Mouse (Mus musculus): ENCODE data around the gene Olfr828. TPM values are rescaled to one million over a fixed set of nuclear protein-coding genes. Genes with fewer than 3 reads are reported as not detected.

Olfr828 gene
- not detected for total RNA-seq (2023)

GRCm38 (mm10) chr9:18819426-18819825 is at the start of gene Olfr828:
Olfr828 (minus strand) TSS chr9:18819526.

GRCm38 (mm10) chr9:18854633-18855032 is 35.3 kb upstream of the Olfr828 start, which contains the start of gene Olfr829:
Olfr829 (plus strand) TSS chr9:18854933.

Other genes starting within 250 kb of the Olfr828 start
- gene Muc16, start 145.0 kb downstream of the Olfr828 start, total RNA-seq (2023): 2.3 TPM
- gene Olfr24, start 55.5 kb downstream of the Olfr828 start, total RNA-seq (2023): not detected
- not detected for gene Olfr829, start 35.4 kb upstream of the Olfr828 start, total RNA-seq (2023)
- not detected for gene Olfr830, start 55.2 kb upstream of the Olfr828 start, total RNA-seq (2023)
- gene Olfr832, start 117.6 kb upstream of the Olfr828 start, total RNA-seq (2023): not detected
- not detected for gene Olfr834, start 168.5 kb upstream of the Olfr828 start, total RNA-seq (2023)
- not detected for gene Olfr835, start 213.2 kb upstream of the Olfr828 start, total RNA-seq (2023)